Mouse (Mus musculus): ENCODE results near the gene Ripor3. TPM values are rescaled to one million over a fixed set of nuclear protein-coding genes. Genes with fewer than 3 reads are reported as not detected.
A peak's percentile ranks its signal among the peaks of the same experiment; 100 is the strongest.

Ripor3 gene
- polyA plus RNA-seq, 1 experiment from 2014 or later: 2.3 TPM

- Histone ChIP-seq H3K9me3 (no peaks in the 10 kb centered on the region), H3K9ac (no peak overlapping the region), H3K4me1 (peaks cover 61% of the 10 kb centered on the region), H3K36me3 (no peaks in the 10 kb centered on the region), H3K27me3 (no peaks in the 10 kb centered on the region), H3K4me2 (no peak overlapping the region), H3K27ac (peak overlapping the region; percentile 80; the same call in 1 of the 2 replicates), H3K4me3 (no peak overlapping the region)
- no peak for ATAC-seq (ENCODE audit: borderline replicate concordance, extremely low read depth, low FRiP score, low TSS enrichment)
- 84% methylated on average over 2 of the region's 2 CpGs for whole genome bisulfite sequencing
Measured at GRCm38 (mm10) chr2:167949808-167950207, 60.6 kb downstream of the Ripor3 start.

DNA sequence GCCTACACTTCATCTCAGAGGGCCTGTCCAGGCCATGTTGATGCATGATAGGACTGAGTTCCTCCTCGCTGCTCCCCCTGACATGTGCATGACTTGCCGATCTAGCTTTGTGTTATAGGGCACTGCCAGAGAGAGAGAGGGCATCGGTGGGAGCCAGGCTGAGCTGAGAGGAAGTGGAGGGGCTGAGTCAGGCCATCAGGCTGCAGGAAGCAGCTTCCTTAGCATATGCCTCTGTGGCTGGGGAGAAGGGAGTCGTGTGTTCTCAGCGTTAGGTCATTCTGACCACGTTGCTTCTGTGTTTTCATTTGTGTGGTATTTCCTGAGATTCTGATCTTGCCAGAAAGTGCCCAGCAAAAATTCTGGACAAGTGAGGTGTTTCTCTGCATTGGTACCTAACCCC is 61.2 kb downstream of the Ripor3 start:
- Histone ChIP-seq H3K27me3 (no peaks in the 10 kb centered on the region), H3K4me1 (peaks cover 66% of the 10 kb centered on the region), H3K36me3 (no peaks in the 10 kb centered on the region), H3K4me3 (no peak overlapping the region), H3K4me2 (no peak overlapping the region), H3K9me3 (no peaks in the 10 kb centered on the region), H3K9ac (no peak overlapping the region), H3K27ac (peak overlapping the region; percentile 80)
- ATAC-seq (ENCODE audit: borderline replicate concordance, extremely low read depth, low FRiP score, low TSS enrichment): no peak
- WGBS: 42% methylated on average over 6 of the region's 6 CpGs

GRCm38 (mm10) chr2:167948557-167948956 is 61.9 kb downstream of the Ripor3 start:
- no peak for ATAC-seq (ENCODE audit: borderline replicate concordance, extremely low read depth, low FRiP score, low TSS enrichment)
- WGBS: 71% methylated on average over 13 of the region's 13 CpGs
- no peaks in the 10 kb centered on the region for H3K9me3 ChIP-seq
- H3K4me1 ChIP-seq: peaks cover 67% of the 10 kb centered on the region
- H3K4me2 ChIP-seq: no peak overlapping the region
- peak overlapping the region; percentile 80 for H3K27ac ChIP-seq
- H3K27me3 ChIP-seq: no peaks in the 10 kb centered on the region
- no peaks in the 10 kb centered on the region for H3K36me3 ChIP-seq
- no peak overlapping the region for H3K4me3 ChIP-seq
- H3K9ac ChIP-seq: no peak overlapping the region

GRCm38 (mm10) chr2:167948047-167948446 is 62.4 kb downstream of the Ripor3 start:
- H3K9me3 ChIP-seq: no peaks in the 10 kb centered on the region
- H3K27ac ChIP-seq: peak overlapping the region; percentile 80
- peak; percentile 72 for ATAC-seq (ENCODE audit: borderline replicate concordance, extremely low read depth, low FRiP score, low TSS enrichment)
- no peak overlapping the region for H3K4me2 ChIP-seq
- H3K27me3 ChIP-seq: no peaks in the 10 kb centered on the region
- peaks cover 67% of the 10 kb centered on the region for H3K4me1 ChIP-seq
- H3K36me3 ChIP-seq: no peaks in the 10 kb centered on the region
- 56% methylated on average over 6 of the region's 6 CpGs for whole genome bisulfite sequencing
- H3K9ac ChIP-seq: no peak overlapping the region
- no peak overlapping the region for H3K4me3 ChIP-seq

- Histone ChIP-seq H3K4me3 (no peak overlapping the region), H3K9ac (no peak overlapping the region), H3K4me1 (peaks cover 75% of the 10 kb centered on the region), H3K4me2 (no peak overlapping the region), H3K36me3 (no peaks in the 10 kb centered on the region), H3K9me3 (no peaks in the 10 kb centered on the region), H3K27ac (peak overlapping the region; percentile 80), H3K27me3 (no peaks in the 10 kb centered on the region)
- ATAC-seq (ENCODE audit: borderline replicate concordance, extremely low read depth, low FRiP score, low TSS enrichment): no peak
- 60% methylated on average over 3 of the region's 3 CpGs for WGBS
Measured at GRCm38 (mm10) chr2:167947251-167947650, 63.2 kb downstream of the Ripor3 start.

DNA sequence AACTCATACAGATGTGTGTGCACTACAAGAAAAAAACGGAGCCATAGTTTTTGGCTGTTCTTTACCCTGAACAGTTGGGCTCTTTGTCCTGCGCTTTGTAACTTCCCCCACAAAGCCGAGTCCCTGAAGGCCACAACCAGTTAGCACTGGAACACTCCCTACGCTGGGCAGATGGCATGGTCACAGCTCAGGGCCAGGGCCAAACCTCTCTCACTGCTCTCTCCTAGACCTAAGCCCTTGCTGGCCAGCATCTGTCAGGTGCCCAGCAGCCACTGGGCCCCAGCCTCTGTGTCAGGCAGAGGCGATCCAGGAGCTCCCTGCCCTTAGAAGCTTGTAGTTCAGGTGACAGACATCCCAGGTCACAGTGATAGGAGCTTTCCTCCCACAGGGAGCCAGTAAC is 65.0 kb downstream of the Ripor3 start:
- Histone ChIP-seq H3K9me3 (no peaks in the 10 kb centered on the region), H3K4me3 (no peak overlapping the region), H3K36me3 (no peaks in the 10 kb centered on the region), H3K27me3 (no peaks in the 10 kb centered on the region), H3K9ac (no peak overlapping the region), H3K27ac (no peak overlapping the region), H3K4me1 (peaks cover 86% of the 10 kb centered on the region), H3K4me2 (no peak overlapping the region)
- ATAC-seq (ENCODE audit: borderline replicate concordance, extremely low read depth, low FRiP score, low TSS enrichment): no peak
- WGBS: 84% methylated on average over 5 of the region's 5 CpGs

DNA sequence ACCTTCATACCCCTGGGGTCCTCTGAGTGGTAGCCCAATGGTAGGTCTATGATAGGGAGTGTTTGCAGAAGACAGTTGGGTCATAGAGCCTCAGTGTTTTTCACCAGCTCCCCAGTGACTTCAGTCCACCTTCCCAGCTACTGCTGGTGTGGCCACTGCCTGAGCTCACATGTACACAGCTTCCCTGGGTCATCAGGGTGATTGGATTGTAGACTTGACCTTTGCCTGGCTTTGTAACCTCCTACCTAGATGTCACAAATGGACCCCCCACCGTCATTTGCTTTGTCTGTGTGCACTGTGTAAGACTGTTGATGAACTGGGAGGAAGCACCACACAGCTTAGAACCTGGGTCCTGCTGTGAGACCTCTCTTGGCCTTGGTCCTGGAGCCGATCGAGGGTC is 66.2 kb downstream of the Ripor3 start:
- Histone ChIP-seq H3K4me3 (no peak overlapping the region), H3K27ac (no peak overlapping the region), H3K9ac (no peak overlapping the region), H3K4me2 (no peak overlapping the region), H3K9me3 (no peaks in the 10 kb centered on the region), H3K27me3 (no peaks in the 10 kb centered on the region), H3K4me1 (peaks cover 86% of the 10 kb centered on the region), H3K36me3 (no peaks in the 10 kb centered on the region)
- WGBS: 89% methylated on average over 3 of the region's 3 CpGs
- ATAC-seq (ENCODE audit: borderline replicate concordance, extremely low read depth, low FRiP score, low TSS enrichment): no peak

GRCm38 (mm10) chr2:167942926-167943633 is 67.3 kb downstream of the Ripor3 start:
- Histone ChIP-seq H3K9ac (no peak overlapping the region), H3K4me3 (0 out of 2 replicates have a peak overlapping the region, but pooled peaks have one; percentile 0), H3K4me2 (peak overlapping the region; percentile 27), H3K9me3 (no peaks in the 10 kb centered on the region), H3K27me3 (no peaks in the 10 kb centered on the region), H3K27ac (peak overlapping the region; percentile 87), H3K36me3 (no peaks in the 10 kb centered on the region), H3K4me1 (peaks cover 80% of the 10 kb centered on the region)
- WGBS: 39% methylated on average over 12 of the region's 12 CpGs
- peak; percentile 15; the same call in 1 of the 2 replicates for ATAC-seq (ENCODE audit: borderline replicate concordance, extremely low read depth, low FRiP score, low TSS enrichment)

- 14% methylated on average over 8 of the region's 8 CpGs for WGBS
- Histone ChIP-seq H3K27ac (peak overlapping the region; percentile 87), H3K4me3 (0 out of 2 replicates have a peak overlapping the region, but pooled peaks have one; percentile 0), H3K4me2 (peak overlapping the region; percentile 27), H3K27me3 (no peaks in the 10 kb centered on the region), H3K36me3 (no peaks in the 10 kb centered on the region), H3K9ac (no peak overlapping the region), H3K4me1 (peaks cover 73% of the 10 kb centered on the region), H3K9me3 (no peaks in the 10 kb centered on the region)
- peak; percentile 82 for ATAC-seq (ENCODE audit: borderline replicate concordance, extremely low read depth, low FRiP score, low TSS enrichment)
Measured at GRCm38 (mm10) chr2:167942199-167942925, 68.1 kb downstream of the Ripor3 start.

DNA sequence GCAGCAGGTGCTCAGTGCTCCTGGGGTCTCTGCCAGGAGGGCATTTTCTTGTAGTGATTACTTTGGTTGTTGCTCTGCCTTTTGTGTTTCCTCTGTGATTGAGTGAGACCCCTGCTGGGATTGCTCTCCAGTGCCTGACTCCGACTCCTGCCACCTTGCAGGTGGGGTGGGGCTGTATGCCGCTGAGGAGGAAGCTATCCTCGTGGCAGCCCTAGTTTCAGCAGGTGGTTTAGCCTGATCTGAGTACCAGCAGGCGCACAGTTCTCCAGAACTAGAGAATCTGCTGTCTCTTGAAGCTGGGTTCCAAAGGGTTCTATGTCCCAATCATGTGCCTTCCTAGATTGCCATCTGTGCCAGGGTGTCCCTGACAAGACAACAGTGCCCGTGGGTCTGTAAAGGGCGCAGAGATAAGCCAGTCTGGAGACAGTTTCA is 68.7 kb downstream of the Ripor3 start:
- no peak overlapping the region for H3K9ac ChIP-seq
- H3K4me3 ChIP-seq: no peak overlapping the region

DNA sequence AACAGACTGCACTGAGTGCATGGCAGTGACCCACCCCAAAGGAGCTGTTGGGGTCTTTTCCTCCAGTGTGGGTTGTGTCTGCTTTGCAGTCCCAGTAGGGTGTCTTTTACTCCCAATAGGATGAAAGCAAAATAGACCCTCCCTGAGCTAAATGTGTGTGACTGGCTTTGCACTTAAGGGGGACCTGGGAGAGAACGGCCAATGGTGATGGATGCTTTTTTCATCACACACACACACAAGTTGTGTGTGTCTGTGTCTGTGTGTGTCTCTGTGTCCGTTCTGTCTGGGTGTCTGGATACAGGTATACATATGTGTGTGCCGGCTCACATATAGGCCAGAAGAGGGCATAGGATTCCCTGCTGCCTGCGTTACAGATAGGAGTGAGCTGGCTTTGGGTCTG is 69.1 kb downstream of the Ripor3 start:
- no peak overlapping the region for H3K4me2 ChIP-seq
- no peak overlapping the region for H3K4me3 ChIP-seq
- no peak for ATAC-seq (ENCODE audit: borderline replicate concordance, extremely low read depth, low FRiP score, low TSS enrichment)
- WGBS: 63% methylated on average over 4 of the region's 4 CpGs
- H3K36me3 ChIP-seq: no peaks in the 10 kb centered on the region
- no peak overlapping the region for H3K9ac ChIP-seq
- H3K9me3 ChIP-seq: no peaks in the 10 kb centered on the region
- peaks cover 67% of the 10 kb centered on the region for H3K4me1 ChIP-seq
- peak overlapping the region; percentile 87; the same call in 1 of the 2 replicates for H3K27ac ChIP-seq
- H3K27me3 ChIP-seq: no peaks in the 10 kb centered on the region

More for the DNA sequence above, 68.7 kb downstream of the Ripor3 start:
- H3K4me1 ChIP-seq: peaks cover 69% of the 10 kb centered on the region
- H3K36me3 ChIP-seq: no peaks in the 10 kb centered on the region
- no peak for ATAC-seq (ENCODE audit: borderline replicate concordance, extremely low read depth, low FRiP score, low TSS enrichment)
- H3K27me3 ChIP-seq: no peaks in the 10 kb centered on the region
- H3K9me3 ChIP-seq: no peaks in the 10 kb centered on the region
- H3K27ac ChIP-seq: peak overlapping the region; percentile 87
- 33% methylated on average over 6 of the region's 6 CpGs for WGBS
- peak overlapping the region; percentile 27 for H3K4me2 ChIP-seq

- H3K27ac ChIP-seq: no peak overlapping the region
- H3K9ac ChIP-seq: no peak overlapping the region
- no peak overlapping the region for H3K4me2 ChIP-seq
- no peaks in the 10 kb centered on the region for H3K9me3 ChIP-seq
- 87% methylated on average over 11 of the region's 11 CpGs for whole genome bisulfite sequencing
- H3K4me1 ChIP-seq: peaks cover 67% of the 10 kb centered on the region
- ATAC-seq (ENCODE audit: borderline replicate concordance, extremely low read depth, low FRiP score, low TSS enrichment): no peak
- H3K36me3 ChIP-seq: no peaks in the 10 kb centered on the region
- H3K27me3 ChIP-seq: no peaks in the 10 kb centered on the region
- no peak overlapping the region for H3K4me3 ChIP-seq
Measured at GRCm38 (mm10) chr2:167940636-167941035, 69.8 kb downstream of the Ripor3 start.

Data from lung, embryonic 15.5 days (tissue).